Mouse (Mus musculus): Measurements from ENCODE around the gene Carmil1.

The Carmil1 gene

DNA sequence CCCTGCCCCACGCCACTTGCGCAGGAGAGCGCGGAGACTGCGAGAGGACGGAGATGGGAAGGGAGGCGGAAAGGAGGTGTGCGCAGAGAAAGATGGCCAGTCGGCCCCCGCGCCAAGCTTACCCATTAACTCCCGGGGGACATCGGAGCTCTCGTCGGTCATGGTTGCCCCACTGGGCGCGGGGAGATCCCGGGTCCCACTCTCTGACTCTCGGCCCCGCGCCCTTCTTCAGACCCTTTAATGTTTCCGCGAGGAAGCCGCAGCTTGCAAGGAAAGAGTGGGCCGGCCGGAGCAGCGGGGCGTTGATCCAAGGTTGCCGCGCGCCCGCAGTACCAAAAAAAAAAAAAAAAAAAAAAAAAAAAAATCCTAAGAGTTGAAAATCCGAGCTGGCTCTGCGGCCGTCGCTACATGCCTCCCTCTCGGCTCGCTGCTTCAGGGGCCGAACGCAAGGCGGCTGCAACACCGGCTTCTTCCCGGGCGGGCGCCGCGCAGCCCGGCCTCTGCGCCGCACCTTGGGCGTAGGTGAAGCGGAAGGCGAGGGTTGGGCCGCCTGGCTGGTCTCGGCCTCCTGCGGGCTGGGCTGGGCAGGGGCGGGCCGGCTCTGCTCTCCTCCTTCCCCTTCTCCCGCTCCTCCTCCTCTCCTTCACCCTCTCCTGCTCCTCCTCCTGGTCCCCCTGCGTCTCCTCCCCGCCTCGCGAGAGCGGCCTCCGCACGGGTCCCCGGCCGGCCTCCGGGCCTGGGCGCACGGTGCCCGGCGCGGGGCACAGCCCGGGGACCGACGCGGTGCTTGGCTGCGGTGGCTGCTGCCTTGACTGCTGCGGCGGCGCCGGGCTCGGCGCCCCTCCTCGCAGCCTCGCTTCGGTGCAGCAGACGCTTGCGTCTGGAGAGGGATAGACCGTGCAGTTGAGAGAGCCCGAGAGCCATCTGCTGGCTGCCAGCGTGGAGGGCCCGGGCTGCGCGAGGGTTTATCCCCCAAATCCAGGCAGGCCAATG is at the start of gene Carmil1:
Carmil1 (minus strand) TSS at position 357 of the 993 bp plus-strand sequence.
- DNase-seq (ENCODE audit: low spot score in 2 of 2), result peak; percentile 81 to 83

- DNase-seq (ENCODE audit: low spot score in 2 of 2), result no peak
Measured at GRCm38 (mm10) chr13:24330128-24330527, 49.5 kb upstream of the Carmil1 start.

DNA sequence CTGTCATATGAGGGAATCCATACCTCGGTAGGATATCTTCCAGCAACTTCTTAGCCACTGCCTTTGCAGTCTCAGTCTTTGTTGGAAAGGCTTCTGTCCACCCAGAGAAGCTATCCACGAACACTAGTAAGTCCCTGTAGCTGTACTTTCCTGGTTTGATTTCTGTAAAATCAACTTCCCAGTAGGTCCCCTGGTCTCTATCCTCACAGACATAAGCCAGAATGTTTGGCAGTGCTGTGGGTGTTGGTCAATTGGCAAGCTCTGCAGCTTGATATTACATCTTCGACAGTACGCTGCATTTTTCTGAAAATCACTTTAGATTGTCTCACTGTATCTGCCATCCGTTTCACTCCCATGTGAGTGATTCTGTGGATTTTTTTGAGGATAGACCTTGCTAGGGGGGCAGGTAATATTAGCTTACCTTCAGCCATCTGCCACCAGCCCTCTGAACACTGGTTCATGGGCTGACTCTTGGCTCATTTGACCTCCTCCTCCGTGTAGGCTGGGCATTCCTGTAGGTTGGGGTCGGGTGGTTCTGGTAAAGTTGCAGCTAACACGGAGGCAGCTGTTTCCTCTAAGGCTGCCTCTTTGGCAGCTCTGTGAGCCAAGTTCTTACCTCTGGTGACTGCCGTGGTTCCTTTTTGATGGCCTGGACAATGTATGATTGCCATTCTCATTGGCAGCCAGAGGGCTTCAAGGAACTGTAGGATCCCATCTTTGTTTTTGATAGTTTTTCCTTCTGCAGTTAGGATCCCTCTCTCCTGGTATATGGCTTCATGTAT is 47.6 kb upstream of the Carmil1 start:
- no peak for DNase-seq (ENCODE audit: low spot score in 2 of 2)

DNA sequence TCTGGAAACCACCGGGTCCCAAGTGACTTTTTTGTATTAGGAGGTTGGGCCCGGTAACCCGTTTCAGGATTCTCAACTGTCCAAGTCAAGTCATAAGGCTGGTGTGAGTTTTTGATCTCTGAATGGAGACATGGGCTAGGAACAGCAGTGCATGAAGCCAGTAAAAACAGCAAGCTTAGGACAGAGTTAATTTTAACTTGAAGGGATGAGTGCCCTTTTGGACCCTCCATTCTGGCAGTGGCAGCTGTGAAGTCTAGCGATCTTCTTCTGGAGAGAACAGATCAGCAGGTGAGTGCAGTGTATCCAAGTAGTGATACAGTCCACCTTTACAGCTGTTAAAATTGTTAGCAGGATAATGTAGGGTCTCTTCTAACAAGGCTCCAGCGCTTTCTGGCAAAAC is 46.6 kb upstream of the Carmil1 start, which contains the start of gene Cmah:
Cmah (plus strand) TSS at position 204 of the 400 bp plus-strand sequence.
- DNase-seq (ENCODE audit: low spot score in 2 of 2), result no peak

DNA sequence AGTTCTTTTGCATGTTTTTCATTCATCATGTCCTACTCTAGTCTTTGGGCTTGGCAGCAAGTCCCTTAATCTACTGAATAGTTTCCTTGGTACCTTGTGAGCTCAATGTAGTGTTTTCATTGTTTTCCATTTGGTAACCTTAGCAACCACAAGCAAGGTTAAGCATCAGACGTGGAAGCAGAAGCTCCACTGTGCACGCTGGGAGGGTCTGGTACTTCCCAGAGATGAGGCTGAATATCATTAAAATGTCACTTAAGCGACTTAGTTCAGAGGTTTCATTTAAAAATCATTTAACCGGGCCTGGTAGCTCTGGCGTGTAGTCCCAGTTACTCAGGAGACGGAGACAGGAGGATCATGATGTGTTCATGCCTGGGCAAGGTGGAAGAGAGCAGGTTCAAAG is 40.7 kb upstream of the Carmil1 start:
- DNase-seq (ENCODE audit: low spot score in 2 of 2), result peak in 1 of 2 experiments; percentile 2

DNA sequence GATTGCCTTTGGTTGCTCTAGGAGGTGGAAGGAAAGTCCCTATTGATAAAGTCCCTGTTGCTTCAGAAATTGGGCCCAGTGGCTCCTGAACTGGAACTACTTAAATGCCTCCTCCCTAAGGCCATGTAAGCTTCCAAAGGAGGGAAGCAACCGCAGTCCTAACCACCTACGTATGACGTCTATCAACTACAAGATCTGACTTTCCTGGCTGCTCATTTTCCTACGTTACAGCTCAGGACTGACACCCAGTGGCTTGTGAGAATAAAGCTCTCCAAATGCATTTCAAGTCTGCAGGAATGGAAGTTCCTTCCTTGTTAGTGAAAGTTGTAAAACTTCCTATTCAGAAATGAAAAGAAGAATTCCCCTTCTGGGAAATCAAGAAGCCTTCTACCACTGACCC is 38.0 kb upstream of the Carmil1 start:
- DNase-seq (ENCODE audit: low spot score in 2 of 2), result no peak

GRCm38 (mm10) chr13:24316563-24316962 is 36.0 kb upstream of the Carmil1 start:
- DNase-seq (ENCODE audit: low spot score in 2 of 2), result no peak

DNA sequence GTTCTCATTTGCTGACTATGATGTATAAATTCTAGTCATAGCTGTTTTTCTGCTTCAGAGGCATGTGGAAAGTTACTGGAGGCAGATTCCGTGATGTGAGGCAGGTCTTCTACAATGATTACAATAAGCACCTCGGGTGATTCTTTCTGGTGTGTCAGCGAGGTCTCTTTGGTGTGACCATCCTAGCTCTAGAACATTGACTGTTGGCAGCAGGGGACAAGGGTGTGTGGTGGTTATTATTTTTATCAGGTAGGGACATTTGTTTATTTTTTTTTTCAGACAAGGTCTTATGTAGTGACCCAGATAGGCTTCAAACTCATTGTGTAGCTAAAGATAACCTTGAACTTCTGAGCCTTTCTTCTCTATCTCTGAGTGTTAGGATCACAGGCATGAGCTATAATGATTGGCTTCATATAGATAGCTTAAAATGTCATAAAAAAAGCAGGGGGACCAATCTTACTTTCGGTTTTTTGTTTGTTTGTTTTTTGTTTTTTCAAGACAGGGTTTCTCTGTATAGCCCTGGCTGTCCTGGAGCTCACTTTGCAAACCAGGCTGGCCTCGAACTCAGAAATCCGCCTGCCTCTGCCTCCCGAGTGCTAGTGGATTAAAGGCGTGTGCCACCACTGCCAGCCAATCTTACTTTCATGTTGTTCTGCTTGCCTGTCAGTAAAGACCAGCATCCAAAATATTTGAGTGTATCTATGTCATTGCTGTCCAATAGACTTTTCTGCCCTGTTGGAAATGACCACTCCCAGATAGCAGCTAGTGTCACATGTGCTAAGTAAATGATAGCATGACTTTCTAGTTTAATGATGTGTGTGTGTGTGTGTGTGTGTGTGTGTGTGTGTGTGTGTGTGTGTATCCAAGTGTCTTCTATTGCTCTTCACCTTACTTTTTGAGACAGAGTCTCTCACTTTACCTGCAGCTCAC is 30.7 kb upstream of the Carmil1 start:
- DNase-seq (ENCODE audit: low spot score in 2 of 2), result no peak

- no peak for DNase-seq (ENCODE audit: low spot score in 2 of 2)
Measured at GRCm38 (mm10) chr13:24306248-24306647, 25.7 kb upstream of the Carmil1 start.

DNA sequence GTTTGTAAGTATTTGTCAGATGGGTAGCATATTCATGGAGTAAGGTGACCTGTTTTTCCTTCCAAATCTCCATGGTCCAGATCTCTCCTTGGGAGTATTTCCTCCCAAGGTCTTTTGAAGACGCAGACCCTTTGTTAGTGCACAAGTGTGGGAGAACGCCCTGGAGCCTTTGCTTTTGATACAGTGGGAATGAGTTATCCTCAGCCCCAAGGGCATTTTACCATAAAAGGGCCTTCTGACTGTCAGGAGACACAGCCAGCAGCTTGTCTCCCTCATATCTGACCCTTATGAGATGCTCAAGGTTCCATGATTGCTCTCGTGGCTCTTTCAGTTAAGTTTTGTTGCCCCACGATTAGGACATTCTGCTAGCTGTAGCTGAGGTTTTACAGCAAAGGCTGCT is 24.9 kb upstream of the Carmil1 start:
- no peak for DNase-seq (ENCODE audit: low spot score in 2 of 2)

DNA sequence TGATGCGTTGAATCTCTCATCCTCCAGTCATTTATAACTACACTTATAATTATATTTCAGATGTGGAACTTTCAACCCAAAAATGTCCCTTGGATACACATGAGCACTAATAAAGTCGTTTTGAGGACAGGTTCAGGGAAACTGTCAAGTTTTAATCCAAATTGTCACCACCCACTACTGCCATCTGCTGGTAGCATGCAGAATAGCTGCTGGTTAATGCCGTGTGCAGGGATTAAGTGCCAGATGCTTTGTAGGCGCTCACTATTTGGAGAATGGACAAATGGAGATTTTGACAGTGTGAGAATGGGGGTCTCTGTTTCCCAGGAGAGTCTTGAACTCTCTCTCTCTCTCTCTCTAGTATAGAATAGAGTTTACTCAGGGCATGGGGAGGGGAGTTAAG is 16.7 kb upstream of the Carmil1 start:
- DNase-seq (ENCODE audit: low spot score in 2 of 2), result no peak

DNA sequence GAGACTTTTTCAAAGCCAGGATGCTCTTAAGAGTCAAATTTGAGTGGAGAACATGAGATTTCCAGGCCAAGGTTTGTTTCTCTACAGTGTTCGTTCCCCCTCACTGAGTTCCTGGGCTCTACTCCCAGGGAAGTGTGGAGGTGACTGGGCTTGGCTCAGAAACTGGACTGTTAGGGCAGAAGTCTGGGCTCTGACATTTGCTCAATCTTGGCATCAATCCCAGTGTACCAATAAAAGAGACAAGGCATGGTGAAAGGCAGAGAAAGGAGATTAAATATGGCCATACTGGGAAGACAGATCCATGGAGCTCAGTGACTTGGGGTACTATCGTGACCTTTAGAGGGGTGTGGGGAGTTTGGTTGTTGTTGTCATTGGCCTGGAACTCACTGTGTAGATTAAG is 6.8 kb upstream of the Carmil1 start:
- no peak for DNase-seq (ENCODE audit: low spot score in 2 of 2)

DNA sequence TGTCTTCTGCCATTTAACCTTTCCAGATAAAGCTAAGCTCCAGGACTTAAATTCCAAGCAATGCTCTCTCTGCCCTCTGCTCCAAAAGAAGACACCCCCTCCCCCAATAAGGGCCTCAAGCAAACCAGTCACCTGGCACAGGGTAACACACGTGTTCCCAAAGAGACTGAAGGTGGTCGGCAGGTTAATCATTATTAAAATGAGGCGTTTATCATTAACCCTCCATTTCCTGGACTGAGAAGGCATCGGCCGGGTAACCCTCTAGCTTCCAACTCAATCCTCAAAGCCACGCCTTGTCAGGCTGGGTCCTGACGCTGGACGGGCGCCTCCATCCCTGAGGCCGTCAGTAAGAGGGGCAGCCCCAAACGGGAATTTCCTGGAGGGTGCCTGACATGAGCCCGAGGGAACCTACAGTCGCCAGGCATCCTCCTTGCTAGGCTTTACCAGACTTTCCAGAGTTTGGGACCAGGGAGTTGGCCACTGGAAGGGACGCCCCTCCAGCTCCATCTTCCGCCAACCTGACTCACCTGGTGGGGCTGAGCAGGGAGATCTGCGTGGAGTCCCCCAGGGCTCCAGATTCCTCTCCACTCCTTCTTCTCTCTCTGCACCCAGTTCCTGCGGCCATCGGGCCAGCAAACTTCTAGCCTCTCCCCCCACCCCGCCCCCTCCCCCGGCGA is 695 bp downstream of the Carmil1 start:
- no peak for DNase-seq (ENCODE audit: low spot score in 2 of 2)

DNA sequence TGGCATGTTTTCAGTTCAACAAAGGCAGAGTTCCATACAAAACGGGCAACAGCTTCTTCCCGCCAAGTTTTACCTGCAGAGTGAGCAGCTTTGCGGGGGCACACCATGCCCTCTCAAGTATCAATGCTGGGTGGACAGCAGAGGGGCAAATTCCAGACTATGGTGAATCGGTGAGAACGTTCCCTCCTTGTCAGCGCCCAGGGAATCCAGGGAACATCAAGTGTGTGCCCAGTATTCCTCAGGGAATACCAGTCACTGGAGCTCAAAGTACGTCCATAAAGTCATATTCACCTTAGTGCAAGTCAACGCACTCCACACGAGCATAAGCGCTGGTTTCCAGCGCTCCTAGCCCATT is 1.2 kb downstream of the Carmil1 start:
- DNase-seq (ENCODE audit: low spot score in 2 of 2), result no peak

DNA sequence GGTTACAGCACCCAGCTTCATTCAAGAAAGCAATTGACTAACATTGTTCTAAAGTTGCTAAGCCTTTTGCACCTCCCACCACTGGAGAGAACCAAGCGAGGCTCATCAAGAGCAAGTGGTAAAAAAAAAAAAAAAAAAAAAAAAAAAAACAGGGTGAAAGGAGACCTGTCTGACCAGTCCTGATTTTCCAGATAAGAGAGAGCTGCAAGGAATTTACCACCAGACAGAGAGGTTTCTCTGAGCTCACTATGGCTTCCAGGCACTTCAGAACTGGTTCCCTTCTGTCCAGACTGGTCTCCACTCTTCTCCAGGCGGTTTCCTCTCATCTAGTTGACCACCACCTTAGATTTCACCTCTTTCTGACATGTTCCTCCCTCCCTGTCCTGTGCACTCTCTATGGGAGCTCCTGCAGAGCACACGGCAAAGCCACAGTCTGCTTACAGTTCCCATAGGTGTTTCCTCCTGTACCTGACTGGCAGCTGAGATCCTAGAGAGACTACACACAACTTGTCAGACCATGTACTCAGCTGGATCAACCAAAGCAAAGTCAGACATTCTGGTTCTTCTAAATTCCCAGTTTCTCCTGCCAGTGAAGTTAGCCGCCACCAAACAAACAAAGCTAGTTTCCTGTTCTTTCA is 7.7 kb downstream of the Carmil1 start:
- DNase-seq (ENCODE audit: low spot score in 2 of 2), result no peak

- no peak for DNase-seq (ENCODE audit: low spot score in 2 of 2)
Measured at GRCm38 (mm10) chr13:24269100-24269465, 11.5 kb downstream of the Carmil1 start.

DNA sequence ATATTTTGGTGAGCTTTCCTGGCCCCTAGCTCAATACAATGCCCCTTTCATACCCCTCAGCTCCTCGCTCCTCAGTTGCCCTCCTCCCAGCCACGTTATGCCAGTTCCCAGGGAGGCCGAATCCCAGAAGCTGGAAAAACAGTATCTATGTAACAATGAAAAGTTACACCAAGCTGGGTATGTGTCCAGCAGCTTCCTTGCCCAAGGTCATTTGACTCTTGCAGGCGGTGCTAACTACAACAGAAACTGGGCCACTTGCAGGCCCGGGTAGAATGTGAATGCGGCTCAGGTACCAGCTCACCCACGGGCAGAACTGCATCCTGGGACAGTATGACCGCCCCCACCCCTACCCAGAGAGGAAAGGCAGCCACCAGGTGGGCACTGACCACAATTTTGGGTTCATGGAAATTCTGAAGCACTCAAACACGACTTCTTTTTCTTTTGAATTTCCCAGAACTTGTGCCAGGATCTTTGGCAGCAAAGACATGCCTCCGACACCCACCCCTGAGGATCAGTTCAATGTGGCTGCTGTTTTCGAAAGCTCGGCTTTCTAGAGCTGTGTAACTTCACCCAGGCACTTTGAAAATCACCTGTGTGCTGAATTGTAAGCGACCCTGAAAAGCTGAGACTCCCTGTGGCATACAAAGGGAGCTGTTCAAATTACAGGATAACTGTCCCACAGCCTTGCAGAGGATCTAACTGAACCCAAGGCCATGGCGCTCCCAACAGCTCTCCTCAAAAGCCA is 12.1 kb downstream of the Carmil1 start:
- no peak for DNase-seq (ENCODE audit: low spot score in 2 of 2)

GRCm38 (mm10) chr13:24264760-24265159 is 15.8 kb downstream of the Carmil1 start:
- DNase-seq (ENCODE audit: low spot score in 2 of 2), result no peak

DNA sequence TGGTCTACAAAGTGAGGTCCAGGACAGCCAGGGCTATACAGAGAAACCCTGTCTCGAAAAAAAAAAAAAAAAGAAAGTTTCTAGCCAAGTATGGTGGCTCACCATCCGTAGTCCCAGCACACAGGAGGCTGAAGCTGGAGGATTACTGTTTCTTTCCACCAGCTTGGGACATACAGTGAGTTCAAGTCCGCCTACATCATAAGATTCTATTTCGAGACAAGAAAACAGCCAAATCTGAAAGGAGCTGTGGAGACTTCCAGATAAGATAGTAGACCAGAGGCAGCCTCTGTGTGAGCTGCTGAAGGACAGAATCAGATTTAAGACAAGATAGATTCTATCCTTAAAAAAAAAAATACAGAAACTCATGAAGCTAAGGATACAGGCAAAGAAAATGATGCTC is 17.0 kb downstream of the Carmil1 start:
- DNase-seq (ENCODE audit: low spot score in 2 of 2), result no peak
